Mouse (Mus musculus) testis, adult 2 months (tissue): ENCODE results near the gene Ccno.

ENCODE experiments used
- CTCF ChIP-seq: fragments of 200-500 bp; IDR thresholded peaks from 2 replicates; pipeline ENCODE4 v1.5.1; 2012; ENCODE audit warnings: low read depth, mild to moderate bottlenecking, inconsistent platforms, low read length, moderate library complexity; ENCODE audit not compliant: control insufficient read depth, insufficient read depth, insufficient replicate concordance
- POLR2A ChIP-seq: fragments of 200-500 bp; IDR thresholded peaks from 2 replicates; pipeline ENCODE4 v1.6.1; 2012; ENCODE audit warnings: low read depth, mild to moderate bottlenecking, inconsistent platforms, low read length, moderate library complexity; ENCODE audit not compliant: control insufficient read depth

GRCm38 (mm10) chr13:112964421-112964820, 23.2 kb upstream of the Ccno start:
- no peak for TF ChIP-seq POLR2A
- TF ChIP-seq CTCF: no peak
